Mouse (Mus musculus): ENCODE measurements at regions not wholly inside any gene's neighbourhood (a gene's known extent, or its start where the extent isn't known, plus 50 kb on each side); places are given as distances from the start of the nearest gene placed in this dataset.

DNA sequence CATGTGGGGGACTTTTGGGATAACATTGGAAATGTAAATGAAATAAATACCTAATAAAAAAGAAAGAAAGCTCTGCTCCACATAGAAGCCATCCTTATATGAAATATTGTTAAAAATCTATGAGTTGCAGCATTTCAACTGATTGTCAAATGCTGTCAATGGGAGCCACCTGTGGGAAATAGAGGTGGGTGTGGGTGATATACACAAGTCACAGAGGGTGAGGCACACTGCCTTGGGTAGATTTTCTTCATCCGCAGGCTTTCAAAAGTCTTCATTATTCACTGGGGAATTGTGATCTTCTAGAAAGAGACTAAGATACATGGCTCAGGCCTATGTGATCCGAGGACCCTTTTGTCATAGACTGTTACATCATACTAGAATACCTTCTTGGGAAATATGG, 286.6 kb upstream of the Kcnh8 start:
- TF ChIP-seq SIN3A (IDR thresholded peaks at IDR 0.05; ENCODE audit: low read length) (no peak), SMC3 (IDR thresholded peaks at IDR 0.05; ENCODE audit: low read depth, low read length) (no peak), CTCF (IDR thresholded peaks at IDR 0.05 in 2 of 3, conservative IDR thresholded peaks at IDR 0.05 in 1 of 3; ENCODE audit: control insufficient read depth in 1 of 3, insufficient read depth in 1 of 3, low read depth in 2 of 3, low read length in 3 of 3, poor library complexity in 1 of 3, severe bottlenecking in 1 of 3) (no peak)
